Mouse (Mus musculus) testis, adult 2 months (tissue): ENCODE data around the gene Fpgs. TPM values are rescaled to one million over a fixed set of nuclear protein-coding genes. Genes with fewer than 3 reads are reported as not detected.
A peak's percentile ranks its signal among the peaks of the same experiment; 100 is the strongest.

Experiments used
- H3K27ac ChIP-seq: fragments of 200-500 bp; 2 replicates; pipeline ENCODE4 v1.5.1; 2012; ENCODE audit warnings: low read depth, low read length; ENCODE audit not compliant: control insufficient read depth, insufficient read depth
- H3K27me3 ChIP-seq: fragments of 200-500 bp; 2 replicates; pipeline ENCODE4 v1.6.1; 2012; ENCODE audit warnings: mild to moderate bottlenecking, low read length, moderate library complexity; ENCODE audit not compliant: control insufficient read depth, insufficient read depth
- H3K36me3 ChIP-seq: fragments of 200-500 bp; 2 replicates; pipeline ENCODE4 v1.6.1; 2012; ENCODE audit warnings: mild to moderate bottlenecking, low read length; ENCODE audit not compliant: control insufficient read depth, insufficient read depth
- H3K4me1 ChIP-seq: fragments of 200-500 bp; 2 replicates; pipeline ENCODE4 v1.6.1; 2012; ENCODE audit warnings: low read length; ENCODE audit not compliant: control insufficient read depth, insufficient read depth
- H3K4me3 ChIP-seq: fragments of 200-500 bp; 2 replicates; pipeline ENCODE4 v1.5.1; 2012; ENCODE audit warnings: low read depth, mild to moderate bottlenecking, low read length, moderate library complexity, mixed read lengths; ENCODE audit not compliant: control insufficient read depth
- CTCF ChIP-seq: fragments of 200-500 bp; IDR thresholded peaks from 2 replicates; pipeline ENCODE4 v1.5.1; 2012; ENCODE audit warnings: low read depth, mild to moderate bottlenecking, inconsistent platforms, low read length, moderate library complexity; ENCODE audit not compliant: control insufficient read depth, insufficient read depth, insufficient replicate concordance
- POLR2A ChIP-seq: fragments of 200-500 bp; IDR thresholded peaks from 2 replicates; pipeline ENCODE4 v1.6.1; 2012; ENCODE audit warnings: low read depth, mild to moderate bottlenecking, inconsistent platforms, low read length, moderate library complexity; ENCODE audit not compliant: control insufficient read depth
- polyA plus RNA-seq: library from polyadenylated mRNA; depleted of rRNA; stranded (reverse); fragments of >200 nt; gene quantifications from 2 replicates; pipeline ENCODE4 v1.2.3, GENCODE M21; 2012

Gene Fpgs
- polyA plus RNA-seq, 1 experiment: 39.4 TPM

GRCm38 (mm10) chr2:32709521-32710137 is 5.7 kb upstream of the Fpgs start:
- H3K27me3 ChIP-seq: no peaks in the 10 kb centered on the region
- H3K4me3 ChIP-seq: peak overlapping the region; percentile 41
- H3K4me1 ChIP-seq: peaks cover 18% of the 10 kb centered on the region
- peaks cover 13% of the 10 kb centered on the region for H3K36me3 ChIP-seq
- TF ChIP-seq CTCF (no peak), POLR2A (no peak)
- H3K27ac ChIP-seq: no peak overlapping the region

GRCm38 (mm10) chr2:32708643-32709042 is 4.7 kb upstream of the Fpgs start:
- Histone ChIP-seq H3K4me3 (no peak overlapping the region), H3K27ac (no peak overlapping the region), H3K4me1 (peaks cover 9% of the 10 kb centered on the region), H3K27me3 (no peaks in the 10 kb centered on the region), H3K36me3 (peaks cover 13% of the 10 kb centered on the region)
- peak; percentile 67; the same call in 1 of the 2 replicates for TF ChIP-seq CTCF
- no peak for TF ChIP-seq POLR2A

- Histone ChIP-seq H3K36me3 (peaks cover 13% of the 10 kb centered on the region), H3K27me3 (no peaks in the 10 kb centered on the region), H3K4me1 (peaks cover 8% of the 10 kb centered on the region), H3K4me3 (no peak overlapping the region), H3K27ac (no peak overlapping the region)
- TF ChIP-seq POLR2A: no peak
- TF ChIP-seq CTCF: no peak
Observed at GRCm38 (mm10) chr2:32706971-32707370, 3.0 kb upstream of the Fpgs start.

- H3K4me3 ChIP-seq: no peak overlapping the region
- TF ChIP-seq POLR2A: no peak
- no peak for TF ChIP-seq CTCF
- peaks cover 11% of the 10 kb centered on the region for H3K36me3 ChIP-seq
- peaks cover 2% of the 10 kb centered on the region; the same call in 1 of the 2 replicates for H3K4me1 ChIP-seq
- no peak overlapping the region for H3K27ac ChIP-seq
- no peaks in the 10 kb centered on the region for H3K27me3 ChIP-seq
Observed at GRCm38 (mm10) chr2:32705018-32705417, 1.1 kb upstream of the Fpgs start.

GRCm38 (mm10) chr2:32703046-32703445 is 899 bp downstream of the Fpgs start:
- no peak overlapping the region for H3K27ac ChIP-seq

GRCm38 (mm10) chr2:32700966-32701743 is 2.8 kb downstream of the Fpgs start:
- no peaks in the 10 kb centered on the region; the same call in none of the 2 replicates for H3K36me3 ChIP-seq
- H3K27me3 ChIP-seq: no peaks in the 10 kb centered on the region
- H3K4me3 ChIP-seq: no peak overlapping the region
- H3K27ac ChIP-seq: no peak overlapping the region
- H3K4me1 ChIP-seq: peaks cover 2% of the 10 kb centered on the region; the same call in 1 of the 2 replicates
- TF ChIP-seq POLR2A (no peak), CTCF (no peak)

More at GRCm38 (mm10) chr2:32703046-32703445, 899 bp downstream of the Fpgs start:
- no peak overlapping the region for H3K4me3 ChIP-seq
- peaks cover 3% of the 10 kb centered on the region for H3K36me3 ChIP-seq
- no peaks in the 10 kb centered on the region for H3K27me3 ChIP-seq
- no peak for TF ChIP-seq POLR2A
- TF ChIP-seq CTCF: no peak
- peaks cover 2% of the 10 kb centered on the region; the same call in 1 of the 2 replicates for H3K4me1 ChIP-seq

GRCm38 (mm10) chr2:32699680-32700079 is 4.3 kb downstream of the Fpgs start:
- TF ChIP-seq POLR2A (no peak), CTCF (no peak)
- Histone ChIP-seq H3K27ac (no peak overlapping the region), H3K36me3 (no peaks in the 10 kb centered on the region), H3K27me3 (no peaks in the 10 kb centered on the region), H3K4me3 (no peak overlapping the region), H3K4me1 (peaks cover 5% of the 10 kb centered on the region)
